Mouse (Mus musculus): ENCODE data around the gene Gm8909. TPM values are rescaled to one million over a fixed set of nuclear protein-coding genes. Genes with fewer than 3 reads are reported as not detected.
"Not testable (repeated sequence)": the region's sequence is repeated elsewhere in the genome, so short reads cannot be mapped to it uniquely, and the experiment has no call there.

The Gm8909 gene
- polyA plus RNA-seq, 1 experiment from 2014 or later, result not detected

GRCm38 (mm10) chr17:36157782-36158181 is 10.6 kb downstream of the Gm8909 start:
- not testable (repeated sequence) for H3K36me3 ChIP-seq; H3K27ac ChIP-seq; ATAC-seq (ENCODE audit: insufficient number of reproducible peaks, low FRiP score, low TSS enrichment, low read depth); H3K9me3 ChIP-seq; H3K9ac ChIP-seq
- peak overlapping the region; percentile 65 for H3K4me2 ChIP-seq
- peaks cover 13% of the 10 kb centered on the region for H3K4me1 ChIP-seq
- peaks cover 75% of the 10 kb centered on the region for H3K27me3 ChIP-seq
- peak overlapping the region; percentile 34 for H3K4me3 ChIP-seq
- WGBS, result under 1% methylated on average over 36 of the region's 36 CpGs

DNA sequence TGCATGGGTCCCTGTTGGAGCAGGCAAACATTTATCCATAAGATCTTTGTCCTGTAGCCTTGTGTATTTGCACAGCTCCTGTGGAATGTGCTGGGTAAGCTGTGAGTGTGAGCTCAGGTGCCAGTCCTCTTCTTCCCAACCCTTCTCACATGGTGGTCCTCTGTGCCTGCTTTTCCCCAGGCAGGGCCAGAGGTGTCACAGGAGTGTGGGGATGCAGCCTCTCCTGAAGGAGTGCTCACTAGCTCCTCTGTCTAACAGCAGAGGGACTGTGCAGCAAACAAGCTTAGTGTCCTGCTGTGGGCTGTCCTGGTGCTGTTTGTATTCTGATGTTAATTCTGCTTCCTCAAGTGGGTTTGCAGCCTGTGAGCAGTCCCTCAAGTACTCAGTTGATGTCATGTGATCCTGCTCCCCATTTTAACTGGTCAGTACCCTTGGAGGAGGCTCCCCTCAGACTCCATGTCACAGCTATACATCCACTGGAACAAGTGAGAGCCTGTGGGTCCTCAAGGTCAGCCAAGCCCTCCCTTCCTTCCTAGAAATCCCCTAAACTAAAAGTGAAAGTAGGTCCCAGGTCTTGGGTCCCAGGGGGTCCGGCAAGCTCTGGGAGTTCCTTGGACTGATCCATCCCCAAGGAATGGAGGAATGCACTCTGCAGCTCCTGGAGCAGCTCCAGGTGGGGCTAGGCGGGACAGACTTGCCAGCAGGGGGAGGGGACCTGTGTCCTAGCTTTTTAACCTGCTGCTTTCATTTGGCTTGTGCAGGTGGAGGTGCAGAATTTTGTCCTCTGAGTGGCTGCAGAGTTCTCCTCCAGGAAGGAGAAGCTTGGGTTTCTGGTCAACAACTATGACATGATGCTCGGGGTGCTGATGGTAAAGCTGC is 13.8 kb downstream of the Gm8909 start:
- ATAC-seq (ENCODE audit: insufficient number of reproducible peaks, low FRiP score, low TSS enrichment, low read depth), result no peak
- Histone ChIP-seq H3K4me1 (peaks cover 4% of the 10 kb centered on the region), H3K27me3 (peaks cover 64% of the 10 kb centered on the region), H3K9me3 (no peaks in the 10 kb centered on the region), H3K4me3 (no peak overlapping the region), H3K9ac (no peak overlapping the region), H3K4me2 (no peak overlapping the region), H3K36me3 (no peaks in the 10 kb centered on the region), H3K27ac (no peak overlapping the region)
- WGBS, result 21% methylated on average over 3 of the region's 3 CpGs

- H3K36me3 ChIP-seq; H3K4me2 ChIP-seq; H3K4me3 ChIP-seq; H3K27ac ChIP-seq; H3K9ac ChIP-seq; H3K4me1 ChIP-seq; ATAC-seq (ENCODE audit: insufficient number of reproducible peaks, low FRiP score, low TSS enrichment, low read depth); H3K9me3 ChIP-seq: not testable (repeated sequence)
- 30% methylated on average over 4 of the region's 4 CpGs for WGBS
- H3K27me3 ChIP-seq, result peaks cover 59% of the 10 kb centered on the region
Observed at GRCm38 (mm10) chr17:36151200-36151599, 17.1 kb downstream of the Gm8909 start.

DNA sequence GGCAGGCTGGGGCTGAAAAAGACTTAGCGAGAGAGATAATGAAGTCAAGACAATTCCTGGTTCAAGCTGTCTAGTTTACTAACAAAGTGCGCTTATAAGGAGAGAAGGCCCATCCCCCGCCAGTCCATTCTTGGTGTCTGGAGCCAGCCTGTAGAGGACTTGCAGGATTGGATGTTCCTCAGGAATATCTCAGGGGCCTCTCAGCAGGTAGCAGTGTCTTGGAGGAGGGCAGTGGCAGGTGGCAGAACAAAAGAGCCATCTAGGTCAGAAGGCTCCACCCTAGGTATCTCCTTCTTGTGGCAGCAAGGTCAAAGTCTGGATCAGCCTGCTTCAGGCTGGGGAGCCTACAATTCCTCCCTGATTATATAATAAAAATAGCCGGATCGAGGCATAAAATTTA is 19.9 kb downstream of the Gm8909 start:
- ATAC-seq (ENCODE audit: insufficient number of reproducible peaks, low FRiP score, low TSS enrichment, low read depth); H3K9me3 ChIP-seq; H3K4me2 ChIP-seq; H3K27ac ChIP-seq; H3K9ac ChIP-seq; H3K36me3 ChIP-seq; H3K4me3 ChIP-seq: not testable (repeated sequence)
- 79% methylated on average over 5 of the region's 5 CpGs for WGBS
- peaks cover 10% of the 10 kb centered on the region for H3K4me1 ChIP-seq
- H3K27me3 ChIP-seq, result peaks cover 54% of the 10 kb centered on the region

- not testable (repeated sequence) for H3K9ac ChIP-seq
- WGBS, result 68% methylated on average over 1 of the region's 1 CpGs
- peaks cover 53% of the 10 kb centered on the region for H3K27me3 ChIP-seq
Observed at GRCm38 (mm10) chr17:36146937-36147336, 21.4 kb downstream of the Gm8909 start.

DNA sequence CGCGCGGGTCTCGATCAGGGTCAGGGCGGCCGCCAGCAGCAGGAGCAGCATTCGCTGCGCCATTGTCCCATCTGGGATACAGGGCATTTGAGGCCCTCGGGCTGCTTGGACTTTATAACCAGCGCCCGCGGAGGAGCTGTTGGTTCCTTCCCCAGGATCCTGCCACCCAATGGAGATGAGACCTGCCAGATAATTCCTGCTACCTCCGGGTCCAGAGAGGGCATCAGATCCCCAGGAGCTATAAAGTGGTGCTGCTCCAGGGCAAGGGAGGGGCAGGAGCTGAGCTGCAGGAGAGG is 22.5 kb downstream of the Gm8909 start:
- H3K36me3 ChIP-seq; H3K9me3 ChIP-seq; ATAC-seq (ENCODE audit: insufficient number of reproducible peaks, low FRiP score, low TSS enrichment, low read depth); H3K27ac ChIP-seq; H3K9ac ChIP-seq: not testable (repeated sequence)
- H3K4me2 ChIP-seq, result peak overlapping the region; percentile 57
- H3K4me3 ChIP-seq, result peak overlapping the region; percentile 39
- peaks cover 10% of the 10 kb centered on the region for H3K4me1 ChIP-seq
- WGBS, result 3% methylated on average over 13 of the region's 13 CpGs
- peaks cover 56% of the 10 kb centered on the region for H3K27me3 ChIP-seq

More at GRCm38 (mm10) chr17:36146937-36147336, 21.4 kb downstream of the Gm8909 start:
- H3K4me2 ChIP-seq; H3K4me3 ChIP-seq; H3K9me3 ChIP-seq; ATAC-seq (ENCODE audit: insufficient number of reproducible peaks, low FRiP score, low TSS enrichment, low read depth); H3K27ac ChIP-seq; H3K36me3 ChIP-seq: not testable (repeated sequence)
- H3K4me1 ChIP-seq, result peaks cover 10% of the 10 kb centered on the region

- Histone ChIP-seq H3K27me3 (peaks cover 56% of the 10 kb centered on the region), H3K4me1 (peaks cover 10% of the 10 kb centered on the region), H3K4me2 (peak overlapping the region; percentile 57), H3K36me3 (no peaks in the 10 kb centered on the region), H3K27ac (no peak overlapping the region), H3K9me3 (no peaks in the 10 kb centered on the region), H3K4me3 (peak overlapping the region; percentile 39), H3K9ac (no peak overlapping the region)
- 1% methylated on average over 78 of the region's 78 CpGs for WGBS
- 0 out of 2 replicates have a peak, but pooled peaks have one; percentile 14 for ATAC-seq (ENCODE audit: insufficient number of reproducible peaks, low FRiP score, low TSS enrichment, low read depth)
Observed at GRCm38 (mm10) chr17:36145111-36145860, 23.1 kb downstream of the Gm8909 start.

DNA sequence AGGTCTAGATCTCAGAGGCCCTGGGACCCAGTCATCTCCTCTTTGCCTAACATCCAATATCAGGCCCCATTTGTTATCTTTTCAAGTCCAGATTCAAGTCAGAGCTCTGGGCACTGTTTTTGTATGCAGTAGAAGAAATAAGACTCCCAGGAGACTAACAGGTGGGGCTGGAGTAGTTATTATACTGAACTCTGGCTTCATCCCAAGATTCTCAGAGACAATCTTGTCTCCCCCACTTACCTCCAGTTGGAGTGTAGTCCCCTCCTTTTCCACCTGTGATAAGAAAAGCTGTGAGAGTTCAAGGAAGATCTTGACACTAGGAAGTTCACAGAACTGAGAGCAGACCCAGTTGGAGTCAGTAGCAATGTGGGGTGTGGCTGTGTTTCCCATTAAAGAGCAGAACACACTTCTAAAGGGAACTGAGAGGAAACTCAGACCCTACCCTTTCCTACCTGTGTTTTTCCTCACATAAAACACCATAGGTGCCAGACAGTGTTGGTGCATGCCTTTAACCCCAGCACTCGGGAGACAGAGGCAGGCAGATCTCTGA is 32.0 kb downstream of the Gm8909 start:
- peaks cover 30% of the 10 kb centered on the region for H3K27me3 ChIP-seq
- H3K4me2 ChIP-seq; H3K36me3 ChIP-seq; ATAC-seq (ENCODE audit: insufficient number of reproducible peaks, low FRiP score, low TSS enrichment, low read depth); H3K4me3 ChIP-seq; H3K27ac ChIP-seq; H3K4me1 ChIP-seq; H3K9me3 ChIP-seq; H3K9ac ChIP-seq: not testable (repeated sequence)
- 63% methylated on average over 1 of the region's 1 CpGs for WGBS

- peaks cover 29% of the 10 kb centered on the region for H3K27me3 ChIP-seq
- H3K4me1 ChIP-seq; H3K4me2 ChIP-seq; H3K36me3 ChIP-seq; H3K27ac ChIP-seq; ATAC-seq (ENCODE audit: insufficient number of reproducible peaks, low FRiP score, low TSS enrichment, low read depth); H3K4me3 ChIP-seq; H3K9ac ChIP-seq; H3K9me3 ChIP-seq: not testable (repeated sequence)
Observed at GRCm38 (mm10) chr17:36135421-36136231, 32.7 kb downstream of the Gm8909 start.

DNA sequence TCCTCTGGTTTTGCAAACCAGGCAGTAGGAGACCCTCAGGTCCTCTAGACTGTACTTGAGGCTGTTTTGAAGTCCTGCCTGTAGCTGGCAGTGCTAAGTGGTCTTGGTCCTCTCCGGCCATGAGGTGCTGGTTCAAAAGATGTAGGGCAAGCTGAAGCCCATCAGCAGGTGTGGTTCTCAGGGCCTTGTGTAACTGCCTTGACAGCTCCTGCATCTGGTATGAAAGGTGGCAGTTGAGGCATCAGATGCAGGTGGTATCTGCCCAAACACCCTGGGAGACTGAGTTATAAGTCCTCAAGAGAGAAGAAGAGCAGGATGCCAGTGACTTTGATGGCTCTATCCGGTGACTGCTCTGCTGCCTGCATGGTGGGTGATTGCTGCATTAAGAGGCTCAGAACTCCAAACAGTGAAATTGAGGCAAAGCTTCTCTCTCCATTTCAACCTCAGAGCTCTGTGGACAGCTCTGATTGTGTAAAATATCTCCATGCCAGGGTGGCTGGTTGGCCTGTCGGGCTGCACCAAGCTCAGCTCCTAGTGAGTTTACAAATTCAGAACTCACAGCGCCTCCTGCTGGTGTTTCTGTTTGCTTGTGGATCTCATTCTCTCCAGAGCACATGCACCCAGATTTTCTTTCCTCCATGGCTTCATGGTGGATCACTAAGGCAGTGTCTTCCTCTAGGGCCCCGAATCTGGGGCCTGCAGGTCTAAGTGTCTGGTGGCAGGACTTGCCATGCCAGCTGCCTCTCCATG is 36.6 kb downstream of the Gm8909 start:
- ATAC-seq (ENCODE audit: insufficient number of reproducible peaks, low FRiP score, low TSS enrichment, low read depth), result no peak
- no peak overlapping the region for H3K4me2 ChIP-seq
- WGBS, result 67% methylated on average over 5 of the region's 5 CpGs
- no peak overlapping the region for H3K27ac ChIP-seq
- H3K9me3 ChIP-seq, result no peaks in the 10 kb centered on the region
- H3K27me3 ChIP-seq, result peaks cover 22% of the 10 kb centered on the region; the same call in 1 of the 2 replicates
- H3K4me3 ChIP-seq, result no peak overlapping the region
- no peak overlapping the region for H3K9ac ChIP-seq
- H3K4me1 ChIP-seq, result no peaks in the 10 kb centered on the region
- H3K36me3 ChIP-seq, result no peaks in the 10 kb centered on the region

All from limb, embryonic 15.5 days (tissue).